Mouse (Mus musculus) forelimb bud, embryonic 11.5 days (tissue): Measurements from ENCODE around the gene Hmga1.

ENCODE experiments used
- DNase-seq: peaks from one replicate; pipeline ENCODE4 v3.0.0-alpha.2; 2012; ENCODE audit warnings: low read depth, low spot score

Gene Hmga1

DNA sequence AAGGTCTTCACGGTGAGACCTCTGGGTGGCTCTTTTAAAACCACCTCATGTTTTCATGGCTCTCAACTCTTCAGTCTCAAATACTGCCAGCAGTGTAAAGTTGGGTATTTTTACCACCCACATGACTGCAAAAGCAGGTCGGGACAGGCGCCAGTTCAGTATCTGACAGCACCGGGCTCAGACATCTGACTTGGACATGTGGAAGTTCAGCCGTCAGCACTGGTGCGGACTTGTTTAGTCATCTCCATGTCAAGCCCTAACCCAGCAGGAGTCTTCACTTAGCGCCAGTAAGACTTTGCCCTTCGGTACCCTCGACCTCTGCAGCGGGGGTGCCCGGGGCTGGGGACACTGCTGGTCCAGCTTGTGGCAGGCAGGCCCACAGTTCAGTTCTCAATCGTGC is 31.0 kb downstream of the Hmga1 start:
- DNase-seq: no peak

DNA sequence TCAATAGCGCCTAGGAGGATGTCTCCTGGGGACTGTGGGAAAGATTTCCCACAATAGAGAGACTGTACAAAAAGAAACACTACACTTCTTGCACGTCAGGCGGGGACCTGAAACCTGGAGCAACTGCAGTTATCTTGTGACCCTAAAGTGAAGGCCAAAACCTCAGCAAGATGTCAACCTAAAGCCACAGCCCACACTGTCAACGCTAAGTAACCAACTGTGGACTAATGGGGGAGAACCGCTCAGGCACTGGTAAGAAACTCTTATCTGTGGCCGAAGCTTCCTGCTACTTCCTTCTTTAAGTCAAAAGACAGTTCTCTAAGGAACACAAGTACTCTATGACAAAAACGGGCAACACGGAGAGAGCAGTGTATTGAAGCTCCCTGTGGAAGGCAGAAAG is 31.9 kb downstream of the Hmga1 start:
- no peak for DNase-seq

DNA sequence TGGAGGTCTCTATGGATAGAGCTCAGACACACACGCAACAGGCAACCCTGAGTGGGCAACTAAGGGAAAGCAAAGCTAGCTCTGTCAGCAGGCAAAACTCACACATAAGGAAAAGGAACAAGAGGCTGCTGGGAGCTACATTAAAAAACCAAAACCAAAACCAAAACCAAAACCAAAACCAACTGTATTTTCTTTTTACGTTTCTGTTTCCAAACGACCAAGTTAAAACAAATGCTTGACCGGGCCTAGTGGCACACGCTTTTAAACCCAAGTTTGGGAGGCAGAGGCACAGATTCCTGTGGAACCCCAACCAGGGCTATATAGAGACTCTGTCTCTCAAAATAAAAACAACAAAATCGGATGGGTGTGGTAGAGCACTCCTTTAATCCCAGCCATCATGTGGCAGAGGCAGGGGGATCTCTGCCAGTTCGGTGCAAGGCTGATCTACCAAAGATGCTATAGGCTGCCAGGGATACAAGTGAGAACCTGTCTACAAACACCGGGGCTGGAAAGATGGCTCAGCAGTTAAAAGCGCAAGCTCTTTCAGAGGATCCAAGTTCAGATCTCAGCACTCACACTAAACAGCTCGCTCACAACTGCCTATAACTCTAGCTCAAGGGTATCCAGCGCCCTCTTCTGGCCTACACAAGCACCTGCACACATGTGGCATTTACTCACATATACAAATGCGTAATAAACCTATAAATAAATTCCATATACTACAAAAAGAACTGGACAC is 35.7 kb downstream of the Hmga1 start:
- no peak for DNase-seq

DNA sequence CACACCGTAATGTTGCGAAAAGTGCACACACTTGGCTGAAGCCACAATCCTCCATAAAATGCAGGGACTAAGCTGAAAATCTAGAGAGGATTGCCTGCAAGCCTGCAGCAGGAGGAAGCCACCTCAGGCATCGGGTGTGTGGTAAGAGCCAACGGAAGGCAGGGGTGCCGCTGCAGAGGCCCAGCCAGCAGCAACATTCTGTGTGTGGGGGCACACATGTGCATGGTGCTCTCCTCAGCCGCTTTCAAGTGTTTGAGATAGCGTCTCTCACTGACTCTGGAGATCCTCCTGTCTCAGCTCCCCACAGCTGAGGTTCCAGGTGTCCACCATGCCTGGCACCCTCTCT is 36.2 kb downstream of the Hmga1 start:
- DNase-seq: no peak

DNA sequence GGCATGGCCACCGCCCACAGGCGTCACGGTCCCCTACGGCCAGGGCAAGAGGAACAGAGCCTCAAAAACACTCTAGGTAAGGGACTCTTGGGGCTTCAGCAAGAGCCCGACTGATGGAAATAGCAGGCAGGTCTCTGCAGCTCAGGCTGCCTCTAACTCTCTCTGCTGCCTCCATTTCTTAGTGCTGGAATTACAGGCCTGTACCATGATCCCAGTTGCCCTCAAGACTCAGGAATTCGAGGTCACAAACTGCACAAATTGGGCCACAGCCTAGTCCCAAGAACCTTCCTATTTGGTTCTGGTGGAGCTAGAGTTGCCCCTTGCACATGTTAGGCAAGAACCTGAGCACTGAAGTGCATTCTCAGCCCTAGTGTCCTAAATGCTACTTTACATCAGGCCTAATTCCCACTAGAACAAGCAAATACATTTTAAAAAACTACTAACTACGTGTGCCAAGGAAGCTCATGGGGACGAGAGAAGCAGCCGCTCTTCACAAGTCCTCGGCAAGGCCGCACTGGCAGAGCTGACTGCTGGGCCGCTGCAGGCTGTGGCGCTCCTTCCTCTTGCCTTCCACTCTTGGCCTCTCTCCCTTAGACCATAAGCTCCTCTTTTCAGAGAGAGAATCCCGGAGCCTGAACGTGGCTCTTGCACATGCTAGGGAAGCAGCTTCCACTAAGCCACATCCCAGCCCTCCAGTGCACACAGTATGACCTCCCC is 39.5 kb downstream of the Hmga1 start:
- DNase-seq: no peak

DNA sequence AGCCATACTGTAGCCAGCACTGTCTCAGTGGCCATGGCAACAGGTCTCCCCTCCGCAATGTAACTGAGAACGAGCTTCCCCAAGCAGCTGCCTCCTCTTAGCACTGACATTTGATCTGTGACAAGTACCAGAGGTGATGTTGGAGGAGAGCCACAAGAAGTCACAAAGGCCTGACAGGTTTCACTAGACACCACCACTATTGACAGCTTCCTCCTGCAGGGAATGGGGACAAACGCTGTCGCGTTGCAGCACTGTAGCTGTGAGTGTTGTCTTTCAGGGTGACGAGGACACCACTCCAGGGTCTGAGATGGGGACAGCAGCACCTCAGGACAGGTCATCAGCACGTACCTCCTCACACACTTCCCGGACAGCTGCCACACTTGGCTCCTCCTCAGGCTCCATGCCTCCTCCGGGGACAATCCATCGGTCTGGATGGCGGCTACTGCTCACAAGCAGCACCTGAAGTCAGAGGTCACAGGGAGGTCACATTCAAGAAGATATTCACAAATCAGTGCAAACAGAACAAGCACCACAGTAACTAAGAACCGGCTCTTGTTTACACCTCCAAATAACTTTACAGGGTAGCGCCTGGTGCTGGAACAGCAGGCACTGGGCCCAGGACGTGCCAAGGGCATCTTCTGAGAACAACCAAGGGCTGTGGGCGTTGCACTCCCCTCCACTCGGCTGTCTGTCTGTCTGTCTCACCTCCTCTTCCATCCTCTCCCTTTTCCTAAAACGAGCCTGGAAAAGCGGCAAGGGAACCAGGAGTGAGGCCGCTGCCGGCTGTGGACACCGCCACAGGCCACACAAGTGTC is 40.3 kb downstream of the Hmga1 start:
- no peak for DNase-seq

DNA sequence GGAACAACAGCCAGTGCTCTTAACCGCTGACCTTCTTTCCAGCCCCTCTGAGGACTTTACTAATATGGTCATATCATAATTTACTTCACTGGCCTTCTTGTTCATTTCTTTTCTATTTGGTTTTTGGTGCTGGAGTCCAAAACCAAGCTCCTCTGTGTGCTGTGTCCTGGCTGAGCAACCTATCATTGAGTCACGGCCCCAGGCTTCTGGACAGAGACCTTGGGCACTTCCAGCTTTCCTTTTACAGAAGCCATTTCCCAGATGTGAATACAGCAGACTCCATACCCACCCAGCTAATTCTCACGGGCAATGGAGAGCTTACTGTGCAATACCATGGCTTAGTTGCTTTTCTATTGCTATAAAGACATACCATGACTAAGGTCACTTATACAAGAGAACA is 44.0 kb downstream of the Hmga1 start:
- no peak for DNase-seq

DNA sequence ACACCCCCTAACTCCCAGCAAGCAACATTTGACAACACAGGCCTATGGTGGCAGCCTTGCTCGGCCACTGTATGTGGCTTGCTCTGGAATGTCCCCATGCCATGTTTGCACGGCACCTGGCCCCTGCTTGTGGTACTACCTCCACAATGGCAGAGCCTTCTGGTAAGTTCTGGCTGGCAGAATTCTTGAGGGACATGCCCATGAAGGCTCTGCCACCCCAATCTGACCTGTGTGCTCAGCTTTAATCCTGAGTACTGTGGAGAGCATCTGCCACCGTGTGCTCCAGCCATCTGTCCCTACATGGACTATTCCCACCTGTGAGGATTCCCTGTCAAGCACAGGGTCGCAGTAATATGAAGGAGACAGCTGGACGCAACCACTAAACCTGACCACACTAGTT is 44.6 kb downstream of the Hmga1 start:
- no peak for DNase-seq

DNA sequence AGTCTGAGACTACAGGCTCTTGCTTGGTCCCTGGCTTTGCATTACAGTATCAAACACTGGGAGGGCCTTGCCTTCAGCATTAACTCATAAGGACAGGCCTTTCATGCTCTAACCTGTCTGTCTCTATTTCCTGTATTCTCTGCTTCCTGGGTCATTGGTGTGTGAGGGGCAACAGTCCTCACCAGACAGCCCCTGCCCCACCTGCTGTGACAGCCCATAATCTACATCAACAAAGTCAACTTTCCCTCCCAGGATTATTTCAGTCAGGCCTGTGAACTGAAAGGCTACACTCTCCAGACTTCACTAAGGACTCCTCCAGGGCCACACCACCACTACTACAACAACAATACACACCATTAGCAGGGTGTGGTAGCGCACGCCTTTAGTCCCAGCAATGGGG is 46.7 kb downstream of the Hmga1 start:
- no peak for DNase-seq

DNA sequence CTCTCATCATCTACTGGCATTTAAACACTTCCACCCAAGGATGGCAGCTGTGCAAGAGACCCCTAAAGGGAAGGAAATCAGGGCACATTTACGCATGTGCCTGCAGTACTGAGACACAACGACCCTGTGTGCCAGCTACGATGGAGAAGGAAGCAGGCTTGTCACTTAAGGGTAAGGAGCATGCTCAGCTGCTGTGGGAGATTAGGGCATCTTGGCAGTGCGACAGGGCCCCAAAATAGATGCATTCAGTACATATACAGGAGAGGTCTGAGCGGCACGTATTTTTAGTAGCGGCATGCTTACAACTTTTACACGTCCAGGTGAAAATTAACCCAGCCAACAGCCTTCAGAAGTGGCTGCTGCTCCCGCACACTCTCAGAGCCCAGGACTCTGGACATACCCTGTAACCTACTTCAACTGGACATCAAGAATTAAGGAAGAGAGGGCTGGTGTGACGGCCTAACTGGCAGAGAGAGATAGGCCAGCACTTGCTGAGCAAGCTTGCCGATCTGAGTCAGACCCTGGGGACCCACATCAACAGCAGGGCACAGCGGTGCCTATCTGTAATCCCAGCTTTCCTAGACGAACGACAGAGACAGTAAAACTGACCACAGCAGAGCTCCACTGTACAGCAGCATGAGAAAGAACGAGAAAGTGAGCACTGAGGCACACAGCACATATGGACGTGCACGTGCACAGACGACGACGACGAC is 47.4 kb downstream of the Hmga1 start:
- DNase-seq: no peak

DNA sequence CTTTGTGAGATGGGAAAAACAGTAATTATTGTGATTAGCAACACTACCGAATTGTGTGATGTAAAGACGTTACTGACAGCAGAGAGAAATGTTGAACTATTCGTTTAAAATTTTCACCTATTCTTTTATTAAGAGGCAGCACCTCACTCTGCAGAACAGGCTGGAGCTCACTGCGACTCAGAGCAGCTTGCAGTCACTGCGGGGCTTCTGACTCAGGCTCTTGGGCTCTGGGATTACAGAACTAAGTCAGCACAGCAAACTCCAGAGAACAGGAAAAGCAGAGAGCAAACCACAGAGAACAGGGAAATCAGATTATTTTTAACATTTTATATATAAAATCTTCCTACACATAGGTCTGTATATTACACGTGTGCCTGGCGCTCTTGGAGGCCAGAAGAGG is 53.3 kb downstream of the Hmga1 start:
- no peak for DNase-seq

DNA sequence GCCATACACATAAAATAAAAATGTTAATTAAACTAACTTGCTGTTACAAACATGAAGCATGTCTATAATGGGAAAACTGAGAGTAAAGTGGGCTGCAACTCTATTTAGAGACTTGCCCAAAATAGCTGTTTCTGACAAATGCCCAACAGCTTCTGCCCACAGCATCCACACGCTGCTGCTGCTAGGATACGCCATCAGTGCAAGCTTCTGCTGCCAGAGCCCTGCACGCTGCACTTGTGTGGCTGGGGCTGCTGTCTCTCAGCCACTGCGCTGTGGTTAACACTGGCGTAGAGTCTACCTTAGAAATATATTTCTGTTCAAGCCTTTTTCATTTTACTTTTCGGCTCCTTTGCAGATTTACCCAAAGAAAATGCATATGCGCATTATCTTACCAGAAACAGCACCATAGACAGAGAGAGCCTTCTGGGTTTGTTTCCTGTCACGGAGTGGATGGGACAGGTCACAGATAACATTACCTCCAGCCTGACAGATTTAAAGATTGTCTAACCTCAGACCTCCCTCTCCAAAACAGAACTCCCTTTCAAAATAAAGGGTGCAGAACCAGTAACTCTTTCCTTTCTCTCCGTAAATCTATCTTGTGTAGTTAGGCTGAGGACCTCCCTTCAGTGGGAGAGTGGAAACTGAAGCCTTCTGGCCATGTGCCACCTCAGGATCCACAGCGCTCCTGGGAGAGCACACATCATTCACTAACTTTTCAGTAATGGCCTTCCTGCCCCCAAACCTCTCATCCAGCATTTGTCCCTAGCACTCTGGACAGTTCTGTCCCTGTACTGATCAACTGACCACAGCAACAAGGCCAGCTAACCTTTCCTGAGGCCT is 54.6 kb downstream of the Hmga1 start:
- DNase-seq: no peak

DNA sequence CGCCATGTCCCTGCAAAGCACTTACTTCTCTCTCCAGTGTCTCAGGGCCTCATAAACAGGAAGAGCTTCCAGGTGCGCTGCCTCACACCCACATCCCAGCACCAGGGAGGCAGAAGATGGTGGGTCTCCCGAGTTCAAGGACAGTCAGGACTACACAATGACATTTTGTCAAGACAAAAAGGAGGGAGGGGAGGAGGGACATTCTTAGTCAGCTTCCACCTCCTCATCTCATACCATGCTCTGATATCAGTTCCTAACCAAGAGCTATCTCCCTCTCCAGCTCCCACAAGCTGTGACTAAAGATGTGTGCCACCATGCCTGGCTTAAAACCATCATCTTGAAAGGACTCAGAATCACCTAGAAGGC is 55.2 kb downstream of the Hmga1 start:
- DNase-seq: no peak

DNA sequence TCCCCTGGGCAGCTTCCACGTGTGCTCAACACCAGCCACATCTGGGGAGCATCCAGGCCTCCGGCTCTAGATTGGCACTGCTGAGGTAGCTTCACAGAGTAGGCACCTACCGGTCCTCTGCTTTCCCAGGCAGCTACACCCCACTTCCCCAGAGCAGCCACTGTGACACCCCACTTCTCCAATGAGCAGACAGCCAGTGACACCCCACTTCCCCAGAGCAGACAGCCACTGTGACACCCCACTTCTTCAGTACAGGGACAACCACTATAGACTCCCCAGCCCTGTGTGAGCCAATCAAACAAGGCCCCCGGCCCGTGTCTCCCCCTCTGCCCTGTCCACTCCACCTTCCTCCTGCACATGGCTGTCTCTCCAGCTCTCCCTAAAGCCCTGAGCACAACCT is 55.7 kb downstream of the Hmga1 start:
- no peak for DNase-seq

DNA sequence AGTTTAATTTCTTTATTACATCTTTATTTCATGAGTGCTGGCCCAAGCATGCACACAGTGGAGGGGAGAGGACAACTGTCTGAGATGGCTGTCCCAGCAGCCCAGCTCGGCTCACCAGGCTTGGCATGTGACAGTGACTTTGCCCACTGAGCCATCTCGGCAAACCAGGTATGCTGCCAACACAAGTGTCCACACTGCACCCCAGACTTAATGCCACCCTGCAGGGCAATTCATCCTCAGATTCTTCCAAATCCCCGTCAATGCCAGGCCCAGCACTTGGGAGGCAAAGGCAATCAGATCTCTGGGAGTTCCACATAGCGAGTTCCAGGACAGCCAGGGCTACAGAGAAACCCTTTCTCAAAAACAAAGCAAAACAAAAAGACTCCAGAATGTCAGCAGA is 56.7 kb downstream of the Hmga1 start:
- no peak for DNase-seq
